Mouse (Mus musculus): ENCODE measurements at regions not wholly inside any gene's neighbourhood (a gene's known extent, or its start where the extent isn't known, plus 50 kb on each side); places are given as distances from the start of the nearest gene placed in this dataset.

DNA sequence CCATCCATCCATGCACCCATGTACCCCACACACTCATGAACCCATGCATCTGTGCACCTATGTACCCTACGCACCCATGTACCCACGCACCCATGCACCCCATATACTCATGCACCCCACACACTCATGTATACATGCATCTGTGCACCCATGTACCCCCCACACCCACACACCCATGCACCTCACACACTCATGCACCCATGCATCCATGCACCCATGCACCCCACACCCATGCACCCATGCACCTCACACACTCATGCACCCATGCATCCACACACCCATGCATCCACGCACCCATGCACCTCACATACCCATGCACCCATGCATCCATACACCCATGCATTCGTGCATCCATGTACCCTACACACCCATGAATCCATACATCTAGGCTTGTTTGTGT is 63.6 kb downstream of the 4930564D02Rik start:
- no peak for TF ChIP-seq EP300 (IDR thresholded peaks at IDR 0.05; ENCODE audit: low read depth)
- TF ChIP-seq CTCF (IDR thresholded peaks at IDR 0.05; ENCODE audit: low read depth): no peak
- no peak for DNase-seq
- no peak overlapping the region for H3K9ac ChIP-seq (replicated peaks)
- H3K27ac ChIP-seq (ENCODE audit: low read depth): no peak overlapping the region
- H3K36me3 ChIP-seq (replicated peaks; ENCODE audit: insufficient read depth, low read length): no peaks in the 10 kb centered on the region
- H3K9me3 ChIP-seq (ENCODE audit: low read length): no peaks in the 10 kb centered on the region
- H3K4me1 ChIP-seq (ENCODE audit: insufficient read depth): no peaks in the 10 kb centered on the region
- no peaks in the 10 kb centered on the region for H3K27me3 ChIP-seq (ENCODE audit: insufficient read depth, low read length)
- H3K4me2 ChIP-seq (ENCODE audit: low read depth, low read length): no peak overlapping the region
- no peak for ATAC-seq
- WGBS (ENCODE audit: insufficient replicate concordance): 83% methylated on average over 4 of the region's 4 CpGs
- no peak overlapping the region for H3K4me3 ChIP-seq (ENCODE audit: low read depth, low read length)

DNA sequence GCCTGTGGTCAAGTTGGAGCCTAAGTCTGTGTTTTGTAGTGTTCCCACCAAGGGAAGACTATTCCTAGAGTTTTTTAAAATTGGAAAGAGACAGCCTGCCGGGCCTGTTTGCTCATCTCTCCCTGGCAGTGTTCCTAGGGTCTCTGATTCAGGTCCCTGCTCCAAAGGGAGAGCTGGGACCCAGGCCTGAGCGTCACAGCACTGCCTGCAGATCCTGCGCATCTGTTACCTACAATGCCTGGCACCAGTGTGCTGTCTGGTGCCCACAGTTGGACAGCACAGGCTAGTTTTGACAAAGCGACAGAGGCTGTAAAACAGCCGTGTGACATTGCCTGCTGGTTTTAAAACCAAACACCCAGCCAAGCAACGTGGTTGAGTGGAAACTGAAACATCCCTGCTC is 64.4 kb downstream of the 4930564D02Rik start:
- Histone ChIP-seq H3K4me2 (ENCODE audit: low read depth, low read length) (no peak overlapping the region), H3K9me3 (ENCODE audit: low read length) (no peaks in the 10 kb centered on the region), H3K27me3 (ENCODE audit: insufficient read depth, low read length) (no peaks in the 10 kb centered on the region), H3K36me3 (replicated peaks; ENCODE audit: insufficient read depth, low read length) (no peaks in the 10 kb centered on the region), H3K4me1 (ENCODE audit: insufficient read depth) (no peaks in the 10 kb centered on the region), H3K27ac (ENCODE audit: low read depth) (no peak overlapping the region), H3K9ac (replicated peaks) (no peak overlapping the region), H3K4me3 (ENCODE audit: low read depth, low read length) (no peak overlapping the region)
- WGBS (ENCODE audit: insufficient replicate concordance): 70% methylated on average over 6 of the region's 6 CpGs
- ATAC-seq (no peak), DNase-seq (no peak)
- TF ChIP-seq EP300 (IDR thresholded peaks at IDR 0.05; ENCODE audit: low read depth) (no peak), CTCF (IDR thresholded peaks at IDR 0.05; ENCODE audit: low read depth) (no peak)

DNA sequence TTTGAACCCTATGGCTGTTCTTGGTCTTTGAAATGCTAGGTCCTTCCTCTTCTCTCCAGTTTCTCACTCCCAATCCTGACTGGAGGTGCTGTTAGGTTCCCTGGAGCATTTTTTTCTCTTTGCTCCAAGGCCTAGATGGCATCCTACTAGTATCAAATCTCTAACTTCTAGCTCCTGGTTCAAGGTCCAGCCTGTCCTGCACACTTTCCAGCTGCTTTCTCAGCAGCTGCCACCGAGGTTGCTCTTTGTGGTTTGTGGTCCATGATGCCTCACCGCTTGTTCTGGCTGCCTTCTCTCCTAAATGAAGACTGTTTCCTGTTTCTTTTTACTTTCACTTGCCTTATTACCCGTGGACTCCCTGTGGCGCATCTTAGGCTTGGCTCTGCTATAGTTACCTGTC is 66.4 kb downstream of the 4930564D02Rik start:
- no peaks in the 10 kb centered on the region for H3K9me3 ChIP-seq (ENCODE audit: low read length)
- no peaks in the 10 kb centered on the region for H3K36me3 ChIP-seq (replicated peaks; ENCODE audit: insufficient read depth, low read length)
- no peaks in the 10 kb centered on the region for H3K4me1 ChIP-seq (ENCODE audit: insufficient read depth)
- no peak for ATAC-seq
- H3K4me3 ChIP-seq (ENCODE audit: low read depth, low read length): no peak overlapping the region
- TF ChIP-seq EP300 (IDR thresholded peaks at IDR 0.05; ENCODE audit: low read depth) (no peak), CTCF (IDR thresholded peaks at IDR 0.05; ENCODE audit: low read depth) (no peak)
- H3K9ac ChIP-seq (replicated peaks): no peak overlapping the region
- 24% methylated on average over 4 of the region's 4 CpGs for WGBS (ENCODE audit: insufficient replicate concordance)
- H3K27me3 ChIP-seq (ENCODE audit: insufficient read depth, low read length): no peaks in the 10 kb centered on the region
- DNase-seq: no peak
- no peak overlapping the region for H3K4me2 ChIP-seq (ENCODE audit: low read depth, low read length)
- no peak overlapping the region for H3K27ac ChIP-seq (ENCODE audit: low read depth)

DNA sequence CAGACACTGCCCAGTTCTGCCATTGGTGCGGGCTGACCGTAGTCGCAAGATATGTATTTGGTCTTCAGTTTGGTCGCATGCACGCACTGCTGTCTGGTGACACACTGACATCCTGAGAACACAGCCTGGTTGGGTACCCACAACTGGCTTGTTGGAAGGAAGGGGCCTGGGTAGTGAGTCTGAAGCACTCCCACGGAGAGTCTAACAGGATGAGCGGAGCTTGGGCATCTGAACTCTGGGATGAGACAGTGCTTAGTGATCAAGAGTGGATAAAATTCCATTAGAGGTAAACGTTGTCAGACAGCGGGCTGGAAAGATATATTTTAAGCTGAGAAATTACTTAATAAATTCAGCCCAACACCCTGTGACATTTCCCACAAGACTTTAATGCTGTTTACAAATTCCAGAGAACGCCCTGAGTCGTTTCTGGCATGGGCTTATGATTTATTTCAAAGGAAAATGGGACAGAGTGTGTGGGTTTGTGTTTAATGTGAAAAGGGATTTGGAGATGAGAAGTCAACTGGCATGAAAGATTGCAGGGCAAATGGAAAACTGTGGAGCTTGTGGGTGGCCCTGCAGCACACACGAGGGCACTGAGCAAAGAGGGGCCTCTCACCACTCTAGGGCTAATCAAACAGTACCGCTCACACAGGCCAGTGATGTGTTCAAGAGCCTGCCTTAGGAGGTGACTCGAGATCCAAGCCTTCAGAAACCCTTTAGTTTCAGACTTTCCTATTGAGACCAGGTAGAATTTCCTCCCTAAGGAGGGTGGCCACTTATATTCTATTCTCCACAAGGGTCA is 74.7 kb downstream of the 4930564D02Rik start:
- Histone ChIP-seq H3K9me3 (ENCODE audit: low read length) (no peaks in the 10 kb centered on the region), H3K27ac (ENCODE audit: low read depth) (no peak overlapping the region), H3K9ac (replicated peaks) (no peak overlapping the region), H3K4me2 (ENCODE audit: low read depth, low read length) (no peak overlapping the region), H3K36me3 (replicated peaks; ENCODE audit: insufficient read depth, low read length) (no peaks in the 10 kb centered on the region), H3K27me3 (ENCODE audit: insufficient read depth, low read length) (no peaks in the 10 kb centered on the region), H3K4me3 (ENCODE audit: low read depth, low read length) (no peak overlapping the region), H3K4me1 (ENCODE audit: insufficient read depth) (no peaks in the 10 kb centered on the region)
- 77% methylated on average over 14 of the region's 14 CpGs for WGBS (ENCODE audit: insufficient replicate concordance)
- ATAC-seq: no peak
- TF ChIP-seq CTCF (IDR thresholded peaks at IDR 0.05; ENCODE audit: low read depth): no peak
- no peak for TF ChIP-seq EP300 (IDR thresholded peaks at IDR 0.05; ENCODE audit: low read depth)
- no peak for DNase-seq

DNA sequence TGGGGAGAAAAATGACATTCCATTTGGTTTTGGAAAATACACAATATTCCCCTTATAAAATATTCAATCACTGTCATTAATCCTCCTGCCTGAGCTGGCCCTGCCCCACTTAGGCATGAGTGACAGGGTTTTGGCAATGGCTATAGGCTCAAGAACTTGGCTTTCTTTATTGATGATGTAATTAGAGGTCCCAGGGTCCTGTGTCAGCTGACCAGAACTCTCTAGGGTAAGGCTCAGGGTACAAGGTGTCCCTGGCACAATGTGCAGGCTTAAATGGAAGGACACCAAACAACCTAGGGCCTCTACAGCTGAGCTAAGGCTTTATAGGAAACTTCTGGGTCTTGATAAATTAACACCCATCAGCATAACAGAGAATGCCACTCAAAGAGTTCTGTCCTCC is 76.0 kb downstream of the 4930564D02Rik start:
- H3K27ac ChIP-seq (ENCODE audit: low read depth): no peak overlapping the region
- no peaks in the 10 kb centered on the region for H3K27me3 ChIP-seq (ENCODE audit: insufficient read depth, low read length)
- no peak for DNase-seq
- no peaks in the 10 kb centered on the region for H3K36me3 ChIP-seq (replicated peaks; ENCODE audit: insufficient read depth, low read length)
- ATAC-seq: no peak
- no peak overlapping the region for H3K9ac ChIP-seq (replicated peaks)
- H3K9me3 ChIP-seq (ENCODE audit: low read length): no peaks in the 10 kb centered on the region
- H3K4me2 ChIP-seq (ENCODE audit: low read depth, low read length): no peak overlapping the region
- H3K4me3 ChIP-seq (ENCODE audit: low read depth, low read length): no peak overlapping the region
- no peaks in the 10 kb centered on the region for H3K4me1 ChIP-seq (ENCODE audit: insufficient read depth)
- TF ChIP-seq EP300 (IDR thresholded peaks at IDR 0.05; ENCODE audit: low read depth) (no peak), CTCF (IDR thresholded peaks at IDR 0.05; ENCODE audit: low read depth) (no peak)

DNA sequence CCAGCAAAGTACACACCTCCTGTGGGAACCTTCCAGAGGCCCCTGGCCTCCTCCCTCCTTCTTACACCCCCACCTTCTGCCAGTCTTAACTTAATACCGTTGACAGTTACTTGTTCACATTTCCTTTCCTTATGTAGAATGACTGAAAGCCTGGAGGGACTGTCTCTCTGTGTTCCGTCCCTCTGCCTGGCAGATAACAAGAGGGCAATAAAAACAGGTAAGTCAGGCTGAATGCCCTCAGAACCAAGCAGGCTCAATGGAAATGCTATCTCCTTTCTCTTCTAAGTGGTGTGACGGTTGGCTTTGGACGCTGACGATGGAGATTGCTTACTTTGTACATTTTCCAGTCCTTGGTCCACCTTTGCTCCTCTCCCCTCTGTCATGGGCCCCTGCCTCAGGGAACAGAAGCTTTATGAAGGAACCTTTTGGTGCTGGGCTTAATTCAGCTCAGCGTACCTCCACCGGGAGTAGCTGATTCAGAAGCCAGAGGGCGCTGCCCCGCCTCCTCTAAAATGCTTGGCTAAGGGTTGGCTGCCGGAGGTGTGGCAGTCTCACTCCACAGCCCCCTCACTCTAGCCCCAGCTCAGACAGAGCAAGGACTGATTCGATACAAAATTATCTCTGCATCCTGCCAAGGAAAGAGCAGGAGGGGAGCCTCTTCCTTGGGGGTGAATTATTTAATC is 85.0 kb downstream of the 4930564D02Rik start:
- H3K36me3 ChIP-seq (replicated peaks; ENCODE audit: insufficient read depth, low read length): no peaks in the 10 kb centered on the region
- no peak overlapping the region for H3K9ac ChIP-seq (replicated peaks)
- 18% methylated on average over 11 of the region's 11 CpGs for WGBS (ENCODE audit: insufficient replicate concordance)
- TF ChIP-seq CTCF (IDR thresholded peaks at IDR 0.05; ENCODE audit: low read depth): peak; percentile 53
- no peak for TF ChIP-seq EP300 (IDR thresholded peaks at IDR 0.05; ENCODE audit: low read depth)
- no peaks in the 10 kb centered on the region for H3K4me1 ChIP-seq (ENCODE audit: insufficient read depth)
- ATAC-seq (no peak), DNase-seq (peak; percentile 24)
- no peaks in the 10 kb centered on the region for H3K9me3 ChIP-seq (ENCODE audit: low read length)
- H3K4me2 ChIP-seq (ENCODE audit: low read depth, low read length): no peak overlapping the region
- H3K27me3 ChIP-seq (ENCODE audit: insufficient read depth, low read length): no peaks in the 10 kb centered on the region
- H3K4me3 ChIP-seq (ENCODE audit: low read depth, low read length): no peak overlapping the region
- no peak overlapping the region for H3K27ac ChIP-seq (ENCODE audit: low read depth)

All from liver, postnatal 0 days (tissue).